Mouse (Mus musculus) MEL (cell line): Measurements from ENCODE around the gene Sgms1. TPM values are rescaled to one million over a fixed set of nuclear protein-coding genes. Genes with fewer than 3 reads are reported as not detected.

Source experiments
- DNase-seq: peaks from one replicate; pipeline ENCODE4 v3.0.0; 2011; ENCODE audit warnings: low read depth, low spot score
- H3K27ac ChIP-seq: 2 replicates; pipeline ENCODE4 v1.5.1; 2012; ENCODE audit warnings: low read depth, mild to moderate bottlenecking, control low read depth, low read length, moderate library complexity; ENCODE audit not compliant: control insufficient read depth
- H3K27me3 ChIP-seq, 2 experiments: fragments of 150-350 bp in 1 of 2; sonication (generic) in 1 of 2; 2 replicates each; pipeline ENCODE4 v1.6.1; 2012; ENCODE audit warnings: low read length in 2 of 2, mild to moderate bottlenecking in 2 of 2, improper control_type of control experiment in 1 of 2, moderate library complexity in 1 of 2; ENCODE audit not compliant: insufficient read depth in 2 of 2, control insufficient read depth in 1 of 2
- H3K36me3 ChIP-seq, 2 experiments: 2 replicates each; pipeline ENCODE4 v1.6.1; 2012 to 2014; ENCODE audit warnings: low read length in 2 of 2, improper control_type of control experiment in 1 of 2, inconsistent platforms in 1 of 2, mild to moderate bottlenecking in 1 of 2; ENCODE audit not compliant: insufficient read depth in 2 of 2, control insufficient read depth in 1 of 2
- H3K4me1 ChIP-seq, 2 experiments: fragments of 150-350 bp in 1 of 2; sonication (generic) in 1 of 2; 2 replicates each; pipeline ENCODE4 v1.6.1; 2012; ENCODE audit warnings: low read length in 2 of 2, improper control_type of control experiment in 1 of 2, mild to moderate bottlenecking in 1 of 2; ENCODE audit not compliant: insufficient read depth in 2 of 2, control insufficient read depth in 1 of 2
- H3K4me3 ChIP-seq, 2 experiments: fragments of 150-350 bp in 1 of 2; sonication (generic) in 1 of 2; 2 replicates each; pipeline ENCODE4 v1.5.1; 2012; ENCODE audit warnings: low read depth in 2 of 2, low read length in 2 of 2, mild to moderate bottlenecking in 2 of 2, moderate library complexity in 2 of 2, control low read depth in 1 of 2, improper control_type of control experiment in 1 of 2; ENCODE audit not compliant: control insufficient read depth in 1 of 2, insufficient read depth in 1 of 2
- H3K79me2 ChIP-seq: 2 replicates; pipeline ENCODE4 v1.6.1; 2012; ENCODE audit warnings: mild to moderate bottlenecking, low read length, moderate library complexity; ENCODE audit not compliant: control insufficient read depth, poor library complexity, insufficient read depth
- H3K9ac ChIP-seq: 2 replicates; pipeline ENCODE4 v1.6.1; 2012; ENCODE audit warnings: low read depth, mild to moderate bottlenecking, control low read depth, low read length, moderate library complexity; ENCODE audit not compliant: control insufficient read depth, poor library complexity, severe bottlenecking
- H3K9me3 ChIP-seq: fragments of 150-350 bp; sonication (generic); replicated peaks from 2 replicates; pipeline ENCODE4 v1.6.1; 2012; ENCODE audit warnings: mild to moderate bottlenecking, low read length, improper control_type of control experiment, moderate library complexity; ENCODE audit not compliant: insufficient read depth
- BHLHE40 ChIP-seq: IDR thresholded peaks from 2 replicates; pipeline ENCODE4 v1.6.1; 2012; ENCODE audit warnings: low read depth, mild to moderate bottlenecking, inconsistent platforms, low read length, improper control_type of control experiment, borderline replicate concordance
- CHD1 ChIP-seq: IDR thresholded peaks from 2 replicates; pipeline ENCODE4 v1.6.1; 2012; ENCODE audit warnings: low read depth, mild to moderate bottlenecking, inconsistent platforms, low read length, improper control_type of control experiment
- CHD2 ChIP-seq: IDR thresholded peaks from 2 replicates; pipeline ENCODE4 v1.6.1; 2011; ENCODE audit warnings: low read length, improper control_type of control experiment
- CTCF ChIP-seq, 3 experiments: IDR thresholded peaks in 2 of 3; conservative IDR thresholded peaks in 1 of 3; 2 replicates each; pipeline ENCODE4 v1.5.1; 2011 to 2012; ENCODE audit warnings: low read length in 3 of 3, low read depth in 2 of 3, mild to moderate bottlenecking in 2 of 3, improper control_type of control experiment in 1 of 3, inconsistent platforms in 1 of 3, mixed read lengths in 1 of 3, moderate library complexity in 1 of 3; ENCODE audit not compliant: control insufficient read depth in 1 of 3, insufficient read depth in 1 of 3, poor library complexity in 1 of 3, severe bottlenecking in 1 of 3
- E2F4 ChIP-seq: IDR thresholded peaks from 2 replicates; pipeline ENCODE4 v1.6.1; 2011; ENCODE audit warnings: low read depth, low read length, improper control_type of control experiment, borderline replicate concordance
- ELF1 ChIP-seq: IDR thresholded peaks from 2 replicates; pipeline ENCODE4 v1.6.1; 2014; ENCODE audit warnings: low read depth, mild to moderate bottlenecking, inconsistent platforms, low read length, improper control_type of control experiment, moderate library complexity
- EP300 ChIP-seq, 2 experiments: IDR thresholded peaks; 2 replicates each; pipeline ENCODE4 v1.6.1; 2011; ENCODE audit warnings: improper control_type of control experiment in 2 of 2, low read length in 2 of 2, low read depth in 1 of 2, mild to moderate bottlenecking in 1 of 2
- GATA1 ChIP-seq: IDR thresholded peaks from 2 replicates; pipeline ENCODE4 v1.6.1; 2011; ENCODE audit warnings: low read depth, low read length, improper control_type of control experiment
- JUND ChIP-seq: IDR thresholded peaks from 2 replicates; pipeline ENCODE4 v1.6.1; 2011; ENCODE audit warnings: low read depth, mild to moderate bottlenecking, improper control_type of control experiment, low read length
- KAT2A ChIP-seq: conservative IDR thresholded peaks from 2 replicates; pipeline ENCODE4 v1.6.1; 2012; ENCODE audit warnings: low read depth, low read length, improper control_type of control experiment, inconsistent platforms
- MAFK ChIP-seq: IDR thresholded peaks from 2 replicates; pipeline ENCODE4 v1.6.1; 2011; ENCODE audit warnings: low read depth, mild to moderate bottlenecking, low read length, improper control_type of control experiment, borderline replicate concordance
- MAX ChIP-seq: IDR thresholded peaks from 2 replicates; pipeline ENCODE4 v1.6.1; 2011; ENCODE audit warnings: low read length, improper control_type of control experiment
- MAZ ChIP-seq: IDR thresholded peaks from 2 replicates; pipeline ENCODE4 v1.6.1; 2012; ENCODE audit warnings: low read depth, mild to moderate bottlenecking, inconsistent platforms, low read length, improper control_type of control experiment
- MEF2A ChIP-seq: IDR thresholded peaks from 2 replicates; pipeline ENCODE4 v1.6.1; 2014; ENCODE audit warnings: low read depth, mild to moderate bottlenecking, inconsistent platforms, low read length, improper control_type of control experiment; ENCODE audit not compliant: poor library complexity, insufficient replicate concordance, severe bottlenecking; ENCODE audit errors: extremely low read depth
- MYB ChIP-seq: IDR thresholded peaks from 2 replicates; pipeline ENCODE4 v1.6.1; 2011; ENCODE audit warnings: mild to moderate bottlenecking, low read depth, low read length, improper control_type of control experiment
- MYC ChIP-seq: IDR thresholded peaks from 2 replicates; pipeline ENCODE4 v1.6.1; 2011; ENCODE audit warnings: low read depth, mild to moderate bottlenecking, low read length, improper control_type of control experiment, moderate library complexity
- POLR2AphosphoS2 ChIP-seq: IDR thresholded peaks from 2 replicates; pipeline ENCODE4 v1.6.1; 2011; ENCODE audit warnings: low read length, improper control_type of control experiment
- POLR2AphosphoS5 ChIP-seq: IDR thresholded peaks from 2 replicates; pipeline ENCODE4 v1.6.1; 2012; ENCODE audit warnings: low read depth, borderline replicate concordance, mild to moderate bottlenecking, inconsistent platforms, low read length, moderate library complexity, mixed read lengths
- SMC3 ChIP-seq: IDR thresholded peaks from 2 replicates; pipeline ENCODE4 v1.6.1; 2011; ENCODE audit warnings: low read depth, low read length, improper control_type of control experiment
- TAL1 ChIP-seq: IDR thresholded peaks from 2 replicates; pipeline ENCODE4 v1.6.1; 2012; ENCODE audit warnings: mild to moderate bottlenecking, inconsistent platforms, low read length, moderate library complexity, mixed read lengths
- TBP ChIP-seq: IDR thresholded peaks from 2 replicates; pipeline ENCODE4 v1.8.0; 2011; ENCODE audit warnings: low read depth, low read length, improper control_type of control experiment
- TCF12 ChIP-seq: IDR thresholded peaks from 2 replicates; pipeline ENCODE4 v1.6.1; 2014; ENCODE audit warnings: low read depth, mild to moderate bottlenecking, inconsistent platforms, low read length, improper control_type of control experiment, moderate library complexity
- UBTF ChIP-seq: IDR thresholded peaks from 2 replicates; pipeline ENCODE4 v1.6.1; 2012; ENCODE audit warnings: low read depth, mild to moderate bottlenecking, inconsistent platforms, low read length, improper control_type of control experiment, moderate library complexity, borderline replicate concordance; ENCODE audit not compliant: insufficient read depth
- USF1 ChIP-seq: IDR thresholded peaks from 2 replicates; pipeline ENCODE4 v1.6.1; 2014; ENCODE audit warnings: low read depth, mild to moderate bottlenecking, inconsistent platforms, low read length, improper control_type of control experiment, moderate library complexity
- USF2 ChIP-seq, 2 experiments: IDR thresholded peaks; 2 replicates each; pipeline ENCODE4 v1.6.1; 2011 to 2012; ENCODE audit warnings: improper control_type of control experiment in 2 of 2, low read length in 2 of 2, borderline replicate concordance in 1 of 2, inconsistent platforms in 1 of 2, low read depth in 1 of 2, mild to moderate bottlenecking in 1 of 2; ENCODE audit not compliant: insufficient read depth in 1 of 2
- ZKSCAN1 ChIP-seq: IDR thresholded peaks from 2 replicates; pipeline ENCODE4 v1.6.1; 2012; ENCODE audit warnings: low read depth, mild to moderate bottlenecking, inconsistent platforms, low read length, improper control_type of control experiment, moderate library complexity
- ZMIZ1 ChIP-seq: IDR thresholded peaks from 2 replicates; pipeline ENCODE4 v1.6.1; 2012; ENCODE audit warnings: low read depth, mild to moderate bottlenecking, inconsistent platforms, low read length, improper control_type of control experiment, moderate library complexity
- ZNF384 ChIP-seq: IDR thresholded peaks from 2 replicates; pipeline ENCODE4 v1.6.1; 2012; ENCODE audit warnings: low read depth, mild to moderate bottlenecking, inconsistent platforms, low read length, improper control_type of control experiment
- polyA plus RNA-seq, 2 experiments: library from polyadenylated mRNA; stranded (reverse) in 1 of 2; unstranded in 1 of 2; fragments of >175 nt in 1 of 2; fragments of >200 nt in 1 of 2; gene quantifications; 2 replicates each; pipeline versions ENCODE4 v1.2.1 to v1.2.4; 2012; ENCODE audit warnings: low replicate concordance in 2 of 2, low read depth in 1 of 2; ENCODE audit not compliant: insufficient read length in 2 of 2, insufficient read depth in 1 of 2, missing spikeins in 1 of 2
- total RNA-seq: library from RNA; depleted of rRNA; stranded (reverse); fragments of 300-350 nt; gene quantifications from 2 replicates; pipeline ENCODE4 v1.2.3, GENCODE M21; 2012

Sgms1 gene
- total and polyA plus RNA-seq, 3 experiments, result 16.3 to 18.5 TPM; not detected in 1

- no peaks in the 10 kb centered on the region; the same call in none of the 2 replicates for H3K79me2 ChIP-seq
- H3K9me3 ChIP-seq, result no peaks in the 10 kb centered on the region
- TF ChIP-seq ZNF384 (no peak), MEF2A (no peak), ZKSCAN1 (no peak), MAX (no peak), EP300 (IDR thresholded peaks at IDR 0.05; ENCODE audit: low read depth in 1 of 2, low read length in 2 of 2) (no peak), BHLHE40 (no peak), TAL1 (no peak), SMC3 (no peak), CTCF (IDR thresholded peaks at IDR 0.05 in 2 of 3, conservative IDR thresholded peaks at IDR 0.05 in 1 of 3; ENCODE audit: control insufficient read depth in 1 of 3, insufficient read depth in 1 of 3, low read depth in 2 of 3, low read length in 3 of 3, poor library complexity in 1 of 3, severe bottlenecking in 1 of 3) (no peak), TCF12 (no peak), KAT2A (no peak), POLR2AphosphoS5 (no peak), CHD1 (no peak), CHD2 (no peak), ELF1 (no peak), USF1 (no peak)
- H3K4me3 ChIP-seq, result no peak overlapping the region
- H3K27me3 ChIP-seq, result no peaks in the 10 kb centered on the region
- H3K27ac ChIP-seq, result no peak overlapping the region
- peaks cover 15 to 16% of the 10 kb centered on the region in 2 experiments for H3K4me1 ChIP-seq
- no peak overlapping the region for H3K9ac ChIP-seq
- no peak for DNase-seq
- H3K36me3 ChIP-seq, result peaks cover 3 to 24% of the 10 kb centered on the region in 2 experiments; a peak in 3 of 4 replicates
Measured at GRCm38 (mm10) chr19:32168031-32168430, 221.5 kb downstream of the Sgms1 start.

- peaks cover 3 to 17% of the 10 kb centered on the region in 2 experiments; a peak in 3 of 4 replicates for H3K36me3 ChIP-seq
- peaks cover 9 to 13% of the 10 kb centered on the region in 2 experiments for H3K4me1 ChIP-seq
- no peaks in the 10 kb centered on the region for H3K9me3 ChIP-seq
- no peak for DNase-seq
- H3K27me3 ChIP-seq, result no peaks in the 10 kb centered on the region
- TF ChIP-seq CHD2 (no peak), MYB (no peak), JUND (no peak), CTCF (IDR thresholded peaks at IDR 0.05 in 2 of 3, conservative IDR thresholded peaks at IDR 0.05 in 1 of 3; ENCODE audit: control insufficient read depth in 1 of 3, insufficient read depth in 1 of 3, low read depth in 2 of 3, low read length in 3 of 3, poor library complexity in 1 of 3, severe bottlenecking in 1 of 3) (no peak), MAZ (no peak), ZMIZ1 (no peak), E2F4 (no peak), BHLHE40 (no peak), USF1 (no peak), ELF1 (no peak), POLR2AphosphoS2 (no peak), TBP (no peak), UBTF (no peak), ZKSCAN1 (no peak), MEF2A (no peak), MAFK (no peak), GATA1 (no peak), MYC (no peak), CHD1 (no peak), USF2 (IDR thresholded peaks at IDR 0.05; ENCODE audit: borderline replicate concordance in 1 of 2, insufficient read depth in 1 of 2, low read depth in 1 of 2, low read length in 2 of 2) (no peak)
- TF ChIP-seq, all 39 proteins: peak for 0
- Histone ChIP-seq H3K4me3 (no peak overlapping the region), H3K9ac (no peak overlapping the region), H3K27ac (no peak overlapping the region), H3K79me2 (no peaks in the 10 kb centered on the region; the same call in none of the 2 replicates)
Measured at GRCm38 (mm10) chr19:32166823-32167605, 222.5 kb downstream of the Sgms1 start.
